In genomic region chr1:53037443-53037871, GRCm38 (mm10) we compare ENCODE assay signal across 19 mouse cellular contexts. TPM values are rescaled to one million over a fixed set of nuclear protein-coding genes. Genes with fewer than 3 reads are reported as not detected.
DNase-seq lines count a peak whose midpoint lies in the region; ATAC-seq lines count a peak whose summit lies in the region.
"Had no signal": no experiment of that assay in that cellular context is flagged by ENCODE, and none has a peak within 500 bp of the region (broad histone marks: within the 10 kb centered on the region; RNA-seq: fewer than 3 reads in every experiment).

No protein-coding gene starts in this region.

- peak; percentile 79 for DNase-seq in gastrocnemius, adult 18-20 months (ENCODE audit: low spot score)
- DNase-seq in gastrocnemius, postnatal 14 days: no peak
- peak; percentile 12 for DNase-seq in right cerebral cortex, adult 18-20 months
- no peak for DNase-seq in right cerebral cortex, postnatal 14 days
- peak; percentile 63 to 73 for DNase-seq in cerebellum, postnatal 10 days
- no peak for DNase-seq in kidney, postnatal 10 days
- DNase-seq: adrenal gland, postnatal 36 days; B cell, adult 2 months; kidney, adult 11 months; liver, embryonic 13.5 days; lung, postnatal 4 days; right cerebral cortex, postnatal 4 days had no signal

- no peaks in the 10 kb centered on the region for H3K27me3 ChIP-seq in midbrain, embryonic 16.5 days (ENCODE audit: control insufficient read depth, insufficient read depth, low read depth, low read length)
- H3K27me3 ChIP-seq: forebrain, embryonic 12.5 days; limb, embryonic 13.5 days; liver, embryonic 13.5 days; lung, embryonic 15.5 days had no signal

- H3K9me3 ChIP-seq in midbrain, embryonic 16.5 days (replicated peaks; ENCODE audit: control insufficient read depth, low read length, poor library complexity, severe bottlenecking): no peaks in the 10 kb centered on the region
- H3K9me3 ChIP-seq: forebrain, embryonic 12.5 days; liver, embryonic 13.5 days; lung, embryonic 15.5 days had no signal

- H3K27ac ChIP-seq in midbrain, embryonic 16.5 days (ENCODE audit: low read length): no peak overlapping the region
- H3K27ac ChIP-seq: forebrain, embryonic 12.5 days; limb, embryonic 13.5 days; liver, embryonic 13.5 days; lung, embryonic 15.5 days; stomach, postnatal 0 days had no signal

- WGBS in midbrain, embryonic 16.5 days: 86% methylated on average over 5 of the region's 5 CpGs

- intact Hi-C loops in gastrocnemius, postnatal 14 days (cut with DNase I; ENCODE audit: low total_unique reads): no loop called here

- no peak overlapping the region for H3K4me2 ChIP-seq in midbrain, embryonic 16.5 days (ENCODE audit: low read length)
- H3K4me2 ChIP-seq: forebrain, embryonic 12.5 days; limb, embryonic 13.5 days; liver, embryonic 13.5 days; lung, embryonic 15.5 days had no signal

- no peak for ATAC-seq in midbrain, embryonic 16.5 days
- ATAC-seq: hindbrain, embryonic 16.5 days had no signal

- no peaks in the 10 kb centered on the region for H3K4me1 ChIP-seq in midbrain, embryonic 16.5 days (ENCODE audit: control insufficient read depth, insufficient read depth, low read length)
- H3K4me1 ChIP-seq: forebrain, embryonic 12.5 days; limb, embryonic 13.5 days; liver, embryonic 13.5 days; lung, embryonic 15.5 days had no signal

- H3K4me3 ChIP-seq in midbrain, embryonic 16.5 days (ENCODE audit: low read depth, low read length): no peak overlapping the region
- H3K4me3 ChIP-seq: forebrain, embryonic 12.5 days; limb, embryonic 13.5 days; liver, embryonic 13.5 days; lung, embryonic 15.5 days had no signal

- H3K36me3 ChIP-seq in midbrain, embryonic 16.5 days (ENCODE audit: control insufficient read depth, insufficient read depth, low read length): no peaks in the 10 kb centered on the region
- H3K36me3 ChIP-seq: forebrain, embryonic 12.5 days; limb, embryonic 13.5 days; liver, embryonic 13.5 days; lung, embryonic 15.5 days had no signal

- no peak overlapping the region for H3K9ac ChIP-seq in midbrain, embryonic 16.5 days (ENCODE audit: low read depth, low read length)
- H3K9ac ChIP-seq: forebrain, embryonic 12.5 days; limb, embryonic 13.5 days; liver, embryonic 13.5 days; lung, embryonic 15.5 days had no signal

RNA-seq across cellular contexts. Expression of gene 1700019D03Rik, which starts 17.5 kb away (rescaled TPM):
- 1 to 10 TPM in 1 of 2 experiments, under 1 TPM in 1; 0.55 to 1.4 TPM for total RNA-seq in gastrocnemius, adult 18-20 months (2021)
- 1 to 10 TPM; 1.3 to 2.0 TPM for total RNA-seq in gastrocnemius, postnatal 14 days (2021)
- 3.8 and 5.5 TPM in 2 replicates for polyA plus RNA-seq in midbrain, embryonic 16.5 days (2015; fragmentation: Nextera tagmentation; extraction: Ambion mirVana)
- total RNA-seq: hematopoietic stem cell, adult 5-6 weeks had no signal

RNA-seq across cellular contexts. Expression of gene Mstn, which starts 24.0 kb away (rescaled TPM):
- total RNA-seq in gastrocnemius, adult 18-20 months (2021): 10 to 100 TPM; 41.3 to 43.2 TPM
- total RNA-seq in gastrocnemius, postnatal 14 days (2021): 10 to 100 TPM; 27.3 to 36.4 TPM
- polyA plus RNA-seq in midbrain, embryonic 16.5 days (2015; fragmentation: Nextera tagmentation; extraction: Ambion mirVana): 0.18 and 0.25 TPM in 2 replicates
- total RNA-seq: adrenal gland, postnatal 36 days; hematopoietic stem cell, adult 5-6 weeks had no signal

Comparison
In these comparisons a context has a peak if more than half of its experiments do, and no peak if none do; other contexts are left out.
1. DNase-seq: peak in gastrocnemius, adult 18-20 months (single experiment), right cerebral cortex, adult 18-20 months (single experiment) and cerebellum, postnatal 10 days (2 of 2); none in gastrocnemius, postnatal 14 days (single experiment), right cerebral cortex, postnatal 14 days (single experiment) and kidney, postnatal 10 days (single experiment).